Mouse (Mus musculus) liver, embryonic 14.5 days (tissue): ENCODE measurements around the gene Rcan1.

Source experiments
- CTCF ChIP-seq: IDR thresholded peaks from 2 replicates; pipeline ENCODE4 v1.5.1; 2016; ENCODE audit warnings: antibody characterized with exemption, low read depth, control low read depth
- EP300 ChIP-seq: IDR thresholded peaks from 2 replicates; pipeline ENCODE4 v1.6.1; 2016; ENCODE audit warnings: antibody characterized with exemption, low read depth

DNA sequence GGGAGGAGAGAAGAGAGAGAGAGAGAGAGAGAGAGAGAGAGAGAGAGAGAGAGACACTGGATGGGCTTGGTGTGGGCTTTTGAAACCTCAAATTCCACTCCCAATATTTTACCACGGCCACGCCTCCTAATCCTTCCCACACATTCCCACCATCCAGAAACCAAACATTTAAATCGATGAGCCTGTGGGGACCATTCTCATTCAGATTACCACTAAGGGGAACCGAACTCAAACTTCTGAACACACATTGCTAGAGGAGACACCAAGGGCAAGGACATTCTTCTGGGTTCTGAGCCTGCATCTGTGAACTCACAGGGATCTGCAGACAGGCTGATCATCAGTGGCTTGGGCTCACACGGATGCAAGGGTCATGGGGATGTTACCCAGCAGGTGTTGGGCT is 17.8 kb upstream of the Rcan1 start:
- TF ChIP-seq CTCF = no peak
- TF ChIP-seq EP300 = no peak
